ENCODE assay signal across 20 mouse cellular contexts in genomic region chr1:181214296-181215035, GRCm38 (mm10).
"Had no signal": no experiment of that assay in that cellular context is flagged by ENCODE, and none has a peak within 500 bp of the region (broad histone marks: within the 10 kb centered on the region; RNA-seq: fewer than 3 reads in every experiment).

No protein-coding gene starts in this region.

- H3K9ac ChIP-seq: kidney, embryonic 15.5 days; limb, embryonic 12.5 days; limb, embryonic 15.5 days; midbrain, embryonic 12.5 days; neural tube, embryonic 12.5 days; neural tube, embryonic 15.5 days had no signal

- H3K4me2 ChIP-seq: kidney, embryonic 15.5 days; limb, embryonic 12.5 days; limb, embryonic 15.5 days; midbrain, embryonic 12.5 days; neural tube, embryonic 12.5 days; neural tube, embryonic 15.5 days had no signal

- H3K4me3 ChIP-seq: kidney, embryonic 15.5 days; limb, embryonic 12.5 days; limb, embryonic 15.5 days; midbrain, embryonic 12.5 days; neural tube, embryonic 12.5 days; neural tube, embryonic 15.5 days had no signal

- H3K27me3 ChIP-seq: kidney, embryonic 15.5 days; limb, embryonic 12.5 days; limb, embryonic 15.5 days; midbrain, embryonic 12.5 days; neural tube, embryonic 12.5 days; neural tube, embryonic 15.5 days had no signal

- DNase-seq: kidney, adult 11 months; kidney, adult 8-10 months; kidney, postnatal 10 days; kidney, postnatal 36 days; left cerebral cortex, postnatal 4 days; lung, adult 2 months; lung, postnatal 14 days; lung, postnatal 4 days; right cerebral cortex, adult 18-20 months; right cerebral cortex, postnatal 14 days; right cerebral cortex, postnatal 4 days; thymus, adult 2 months; thymus, postnatal 14 days; thymus, postnatal 4 days had no signal

- H3K36me3 ChIP-seq: kidney, embryonic 15.5 days; limb, embryonic 12.5 days; limb, embryonic 15.5 days; midbrain, embryonic 12.5 days; neural tube, embryonic 12.5 days; neural tube, embryonic 15.5 days had no signal

- H3K27ac ChIP-seq: kidney, embryonic 15.5 days; limb, embryonic 12.5 days; limb, embryonic 15.5 days; midbrain, embryonic 12.5 days; neural tube, embryonic 12.5 days; neural tube, embryonic 15.5 days had no signal

- H3K9me3 ChIP-seq: kidney, embryonic 15.5 days; limb, embryonic 12.5 days; limb, embryonic 15.5 days; midbrain, embryonic 12.5 days; neural tube, embryonic 12.5 days; neural tube, embryonic 15.5 days had no signal
